Mouse (Mus musculus) midbrain, embryonic 13.5 days (tissue): ENCODE results near the gene 2610318N02Rik. TPM values are rescaled to one million over a fixed set of nuclear protein-coding genes. Genes with fewer than 3 reads are reported as not detected.

Experiments used
- ATAC-seq: fragments of 200-750 bp; cut with Nextera tagmentation; 2 replicates; pipeline ENCODE4 v1.8.0; 2017; ENCODE audit warnings: mild to moderate bottlenecking, moderate TSS enrichment, moderate library complexity
- H3K27ac ChIP-seq: fragments of 300-500 bp; sonication (generic); 2 replicates; pipeline ENCODE4 v1.5.1; 2015; ENCODE audit warnings: inconsistent platforms, mild to moderate bottlenecking, moderate library complexity
- H3K27me3 ChIP-seq: fragments of 300-500 bp; sonication (generic); 2 replicates; pipeline ENCODE4 v1.6.1; 2015; ENCODE audit warnings: mild to moderate bottlenecking, inconsistent platforms
- H3K36me3 ChIP-seq: fragments of 300-500 bp; sonication (generic); 2 replicates; pipeline ENCODE4 v1.6.1; 2015; ENCODE audit warnings: mild to moderate bottlenecking, inconsistent platforms
- H3K4me1 ChIP-seq: fragments of 300-500 bp; sonication (generic); replicated peaks from 2 replicates; pipeline ENCODE4 v1.6.1; 2015; ENCODE audit warnings: inconsistent platforms
- H3K4me2 ChIP-seq: fragments of 300-500 bp; sonication (generic); replicated peaks from 2 replicates; pipeline ENCODE4 v1.6.1; 2015; ENCODE audit warnings: moderate library complexity, mild to moderate bottlenecking, inconsistent platforms
- H3K4me3 ChIP-seq: fragments of 300-500 bp; sonication (generic); replicated peaks from 2 replicates; pipeline ENCODE4 v1.5.1; 2015; ENCODE audit warnings: mild to moderate bottlenecking, inconsistent platforms
- H3K9ac ChIP-seq: fragments of 300-500 bp; sonication (generic); replicated peaks from 2 replicates; pipeline ENCODE4 v1.6.1; 2015; ENCODE audit warnings: mild to moderate bottlenecking, inconsistent platforms
- H3K9me3 ChIP-seq: fragments of 300-500 bp; sonication (generic); 2 replicates; pipeline ENCODE4 v1.6.1; 2016; ENCODE audit warnings: mild to moderate bottlenecking, inconsistent platforms
- WGBS: fragments of 180-500 bp; shearing (Covaris S2); methylation state at CpG from one replicate; pipeline ENCODE4 v1.1.7; 2015; 5-methylcytosine and 5-hydroxymethylcytosine counted together
- polyA plus RNA-seq: library from polyadenylated mRNA; unstranded; fragments of >200 nt; fragmentation: Nextera tagmentation; extraction: Ambion mirVana; gene quantifications from 2 replicates; pipeline ENCODE4 v1.2.1, GENCODE M21; 2015

2610318N02Rik gene
- polyA plus RNA-seq, 1 experiment from 2014 or later = 35.5 TPM

DNA sequence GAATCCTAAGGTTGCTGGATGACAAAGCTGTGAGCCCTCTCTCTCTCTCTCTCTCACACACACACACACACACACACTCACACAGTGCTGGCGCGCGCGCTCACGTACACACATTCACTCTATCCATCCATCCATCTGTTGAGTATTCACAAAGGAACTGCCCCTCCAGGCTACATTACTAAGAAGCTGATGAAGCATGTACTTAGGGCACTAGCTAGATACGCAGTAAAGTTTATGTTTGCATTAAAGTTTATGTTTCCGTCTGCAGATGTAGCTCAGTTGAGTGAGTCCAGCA lies 7.9 kb upstream of the 2610318N02Rik start:
- ATAC-seq = no peak
- Histone ChIP-seq H3K9ac (peak overlapping the region; percentile 48; the same call in 1 of the 2 replicates), H3K4me2 (peak overlapping the region; percentile 97), H3K36me3 (no peaks in the 10 kb centered on the region), H3K27me3 (no peaks in the 10 kb centered on the region), H3K4me3 (peak overlapping the region; percentile 85), H3K9me3 (no peaks in the 10 kb centered on the region), H3K27ac (no peak overlapping the region), H3K4me1 (peaks cover 20% of the 10 kb centered on the region)
- 33% methylated on average over 7 of the region's 7 CpGs for WGBS

DNA sequence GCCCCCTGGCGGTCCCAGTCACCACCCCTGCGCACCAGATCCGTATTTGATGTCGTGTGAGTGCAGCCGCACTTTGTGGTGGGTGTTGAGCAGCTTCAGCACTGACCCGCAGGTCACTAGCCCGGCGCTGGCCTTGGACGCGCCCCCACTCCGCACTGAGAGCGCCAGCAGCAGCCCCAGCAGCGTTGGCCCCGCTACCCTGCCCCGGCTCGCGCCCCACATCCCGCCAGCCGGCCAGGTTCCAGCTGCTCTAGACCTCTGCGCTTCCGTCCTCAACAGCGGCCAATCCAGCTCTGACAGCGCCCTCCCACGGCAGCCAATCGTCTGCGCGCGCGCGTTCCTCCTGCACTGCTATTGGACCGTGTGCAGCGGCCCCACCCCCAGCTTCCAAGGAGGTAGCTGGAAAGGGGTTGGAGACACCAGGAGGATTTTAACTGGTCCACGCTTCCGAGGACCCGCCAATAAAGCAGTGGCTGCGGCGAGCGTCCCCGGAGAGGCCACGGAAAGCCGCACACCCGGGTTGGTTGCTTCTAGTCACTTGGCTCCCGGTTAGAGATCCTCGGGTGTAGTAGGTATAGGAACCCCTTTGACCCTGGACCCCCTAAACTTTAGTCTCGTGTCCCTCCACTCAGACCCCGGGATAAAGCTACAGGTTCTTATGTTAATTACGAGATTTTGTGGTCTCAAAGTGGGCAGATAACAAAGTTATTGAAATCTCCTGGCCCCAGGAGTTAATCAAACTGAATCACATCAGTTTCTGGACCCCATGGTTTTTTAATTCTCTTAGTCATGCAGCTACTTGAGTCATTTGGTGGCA lies 7.3 kb upstream of the 2610318N02Rik start, which contains the start of gene Sdf2l1:
TSS of gene Sdf2l1 (minus strand) at position 295 of the 817 bp plus-strand sequence.
- no peaks in the 10 kb centered on the region for H3K27me3 ChIP-seq
- H3K4me3 ChIP-seq = peak within 1 kb of the TSS; percentile 85
- H3K36me3 ChIP-seq = no peaks in the 10 kb centered on the region
- H3K9ac ChIP-seq = peak within 1 kb of the TSS; percentile 78
- ATAC-seq = peak; percentile 99
- H3K4me2 ChIP-seq = peak within 1 kb of the TSS; percentile 97
- peaks cover 20% of the 10 kb centered on the region for H3K4me1 ChIP-seq
- no peaks in the 10 kb centered on the region for H3K9me3 ChIP-seq
- WGBS = under 1% methylated on average over 47 of the region's 47 CpGs
- peak within 1 kb of the TSS; percentile 82 for H3K27ac ChIP-seq

DNA sequence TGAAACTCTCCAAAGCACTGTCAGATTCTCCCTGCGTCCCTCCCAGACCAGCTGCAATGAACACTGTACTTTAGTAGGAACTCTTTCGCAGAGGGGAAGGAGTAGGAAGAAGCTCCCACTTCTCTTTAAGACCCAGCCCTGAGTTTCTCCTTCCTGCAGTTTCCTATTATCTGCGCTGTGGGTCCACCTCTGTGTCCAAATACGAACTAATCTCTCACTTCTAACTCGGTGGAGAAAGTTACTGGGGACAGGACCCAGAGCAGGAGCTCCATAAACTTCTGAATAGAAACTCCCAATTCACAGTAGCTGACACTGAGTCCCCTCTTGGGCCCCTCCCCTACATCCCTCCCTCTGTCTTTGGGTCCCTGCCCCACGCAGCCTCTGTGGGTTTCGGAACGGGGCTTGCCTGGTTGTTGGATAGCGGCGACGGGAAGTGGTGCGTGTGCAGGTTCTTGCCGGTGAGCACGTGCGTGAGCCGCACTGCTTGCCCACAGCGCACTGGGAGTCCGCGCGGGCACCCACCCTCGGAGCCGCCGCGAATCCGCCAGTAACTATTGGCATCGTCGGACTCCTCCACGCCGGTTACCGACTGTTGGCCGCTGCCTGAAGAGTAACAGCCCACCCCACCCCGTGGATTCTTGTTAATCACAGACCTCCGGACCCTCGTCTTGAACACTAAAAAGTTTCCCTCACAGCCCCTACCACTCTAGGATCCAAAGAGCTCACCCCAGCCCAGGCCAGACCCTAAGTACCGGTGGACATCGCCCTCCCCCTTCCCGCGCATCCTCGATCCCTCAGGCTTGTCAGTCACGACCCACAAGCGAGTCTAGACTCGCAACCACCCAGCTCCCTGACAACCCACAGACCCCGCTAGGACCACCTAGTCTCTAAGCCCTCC lies 6.5 kb upstream of the 2610318N02Rik start:
- Histone ChIP-seq H3K36me3 (no peaks in the 10 kb centered on the region), H3K27me3 (no peaks in the 10 kb centered on the region), H3K4me2 (peak overlapping the region; percentile 97), H3K4me3 (peak overlapping the region; percentile 85), H3K4me1 (peaks cover 20% of the 10 kb centered on the region), H3K27ac (peak overlapping the region; percentile 82), H3K9me3 (no peaks in the 10 kb centered on the region), H3K9ac (peak overlapping the region; percentile 78)
- no peak for ATAC-seq
- WGBS = 4% methylated on average over 43 of the region's 43 CpGs

DNA sequence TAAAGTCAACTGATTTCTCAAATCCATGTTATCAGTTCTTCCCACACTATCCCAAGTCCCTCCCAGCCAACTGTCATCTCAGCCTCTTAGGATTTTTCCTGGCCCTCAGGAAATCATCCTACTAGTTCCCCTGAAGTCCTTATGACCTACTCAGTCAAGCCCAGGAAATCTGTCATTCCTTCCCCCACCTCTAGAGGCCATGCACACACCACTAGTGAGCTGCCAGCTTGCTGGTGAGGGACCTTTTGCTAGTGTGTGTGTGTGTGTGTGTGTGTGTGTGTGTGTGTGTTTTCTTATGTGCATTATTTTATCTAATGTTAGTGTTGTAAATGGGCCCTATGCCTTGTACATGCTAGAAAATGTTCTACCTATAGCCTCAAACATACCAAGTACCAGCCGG lies 2.3 kb upstream of the 2610318N02Rik start:
- H3K4me2 ChIP-seq = no peak overlapping the region
- no peaks in the 10 kb centered on the region for H3K9me3 ChIP-seq
- 100% methylated on average over 1 of the region's 1 CpGs for WGBS
- H3K4me1 ChIP-seq = peaks cover 43% of the 10 kb centered on the region
- H3K4me3 ChIP-seq = no peak overlapping the region
- H3K27me3 ChIP-seq = no peaks in the 10 kb centered on the region
- no peak overlapping the region for H3K9ac ChIP-seq
- no peak for ATAC-seq
- no peak overlapping the region for H3K27ac ChIP-seq
- H3K36me3 ChIP-seq = no peaks in the 10 kb centered on the region

DNA sequence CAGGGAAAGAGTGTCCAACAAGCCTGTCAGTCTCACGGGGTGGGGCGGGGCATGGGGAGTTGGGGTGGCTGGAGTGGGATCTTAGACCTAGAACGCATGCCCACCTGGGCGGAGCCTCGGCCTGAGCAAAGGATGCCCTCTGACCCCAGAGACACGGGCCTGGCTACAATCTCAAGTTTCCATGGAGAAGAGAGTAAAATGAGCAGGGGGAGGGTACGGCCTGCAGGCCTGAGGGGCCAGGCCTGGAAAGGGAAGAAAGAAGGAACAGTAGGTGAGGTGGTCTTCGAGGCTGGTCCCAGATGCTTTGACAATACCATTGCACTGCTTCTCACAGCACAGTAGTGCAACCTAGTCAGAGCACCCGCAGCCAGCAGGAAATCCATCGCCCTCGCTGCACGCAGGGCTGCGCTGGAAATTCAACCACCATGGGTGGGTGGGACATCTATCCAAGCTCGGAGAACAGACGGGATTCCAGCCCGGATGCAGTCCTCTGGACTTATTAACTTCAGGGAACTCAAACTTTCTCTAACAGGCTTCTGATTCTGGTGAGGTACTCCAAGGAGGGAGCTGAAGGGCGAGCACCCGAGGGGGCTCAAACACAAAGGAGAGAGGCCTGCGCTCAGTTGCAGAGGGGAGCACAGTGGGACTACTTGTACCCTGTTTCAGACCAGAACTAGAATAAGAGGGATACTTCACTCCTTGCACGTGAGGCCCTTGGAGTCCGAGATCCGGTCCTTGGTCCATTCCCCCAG lies 672 bp downstream of the 2610318N02Rik start:
- H3K36me3 ChIP-seq = peaks cover 13% of the 10 kb centered on the region
- peaks cover 37% of the 10 kb centered on the region for H3K4me1 ChIP-seq
- H3K4me3 ChIP-seq = peak overlapping the region; percentile 56
- WGBS = under 1% methylated on average over 22 of the region's 22 CpGs
- peak overlapping the region; percentile 70 for H3K9ac ChIP-seq
- peak overlapping the region; percentile 69 for H3K4me2 ChIP-seq
- no peaks in the 10 kb centered on the region for H3K9me3 ChIP-seq
- H3K27ac ChIP-seq = peak overlapping the region; percentile 26; the same call in 1 of the 2 replicates
- peak; percentile 41 for ATAC-seq
- H3K27me3 ChIP-seq = no peaks in the 10 kb centered on the region

DNA sequence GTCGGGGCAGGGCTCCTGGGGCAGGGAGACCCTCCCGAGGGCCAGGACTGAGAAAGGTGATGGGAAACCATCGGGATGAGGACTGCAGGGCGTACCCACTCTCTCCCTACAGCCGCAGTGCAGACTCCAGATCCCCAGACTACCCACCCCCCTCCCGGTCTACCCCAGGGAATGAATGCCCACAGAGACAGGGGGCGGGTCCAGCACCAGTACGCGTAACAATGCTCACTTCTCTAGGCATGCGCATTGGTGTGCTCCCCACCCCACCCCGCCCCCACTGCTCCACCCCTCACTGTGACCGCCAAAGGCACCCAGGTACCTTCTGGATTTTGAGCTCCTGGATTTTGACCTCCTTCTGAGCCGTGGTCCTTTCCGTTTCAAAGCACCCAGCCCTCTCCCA lies 3.4 kb downstream of the 2610318N02Rik start:
- H3K9ac ChIP-seq = no peak overlapping the region
- H3K4me3 ChIP-seq = peak overlapping the region; percentile 13
- peak overlapping the region; percentile 38 for H3K4me2 ChIP-seq
- H3K9me3 ChIP-seq = no peaks in the 10 kb centered on the region
- peaks cover 28% of the 10 kb centered on the region for H3K36me3 ChIP-seq
- no peaks in the 10 kb centered on the region for H3K27me3 ChIP-seq
- no peak overlapping the region for H3K27ac ChIP-seq
- ATAC-seq = peak; percentile 18; the same call in 1 of the 2 replicates
- H3K4me1 ChIP-seq = peaks cover 37% of the 10 kb centered on the region
- 40% methylated on average over 14 of the region's 14 CpGs for WGBS

DNA sequence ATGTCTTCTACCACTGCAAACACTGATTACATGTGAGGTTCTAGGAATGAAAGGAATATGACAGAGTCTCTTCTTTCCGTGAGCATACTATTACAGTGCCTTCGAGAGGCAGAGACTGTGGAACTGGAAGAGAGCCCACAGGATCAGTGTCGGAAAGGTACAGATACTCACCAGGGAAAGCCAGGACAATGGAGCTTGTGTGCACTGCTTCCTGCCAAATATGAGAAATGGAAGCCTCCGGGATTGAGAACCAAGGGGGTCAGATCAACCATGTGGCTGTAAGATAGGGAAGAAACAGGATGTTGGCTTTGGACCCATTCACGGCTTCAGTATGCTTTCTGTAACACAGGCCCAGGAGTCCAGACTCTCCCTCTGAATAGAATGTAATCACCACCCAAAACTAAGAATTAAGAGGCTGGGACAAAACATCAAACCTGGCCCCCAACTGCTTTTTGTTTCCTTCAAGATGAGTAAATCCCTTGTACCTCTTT lies 7.6 kb downstream of the 2610318N02Rik start:
- no peak overlapping the region for H3K9ac ChIP-seq
- H3K4me1 ChIP-seq = peaks cover 9% of the 10 kb centered on the region
- no peak overlapping the region for H3K27ac ChIP-seq
- H3K36me3 ChIP-seq = peaks cover 48% of the 10 kb centered on the region
- H3K4me3 ChIP-seq = no peak overlapping the region
- ATAC-seq = no peak
- H3K27me3 ChIP-seq = no peaks in the 10 kb centered on the region
- no peaks in the 10 kb centered on the region for H3K9me3 ChIP-seq
- 94% methylated on average over 5 of the region's 5 CpGs for WGBS
- H3K4me2 ChIP-seq = no peak overlapping the region

DNA sequence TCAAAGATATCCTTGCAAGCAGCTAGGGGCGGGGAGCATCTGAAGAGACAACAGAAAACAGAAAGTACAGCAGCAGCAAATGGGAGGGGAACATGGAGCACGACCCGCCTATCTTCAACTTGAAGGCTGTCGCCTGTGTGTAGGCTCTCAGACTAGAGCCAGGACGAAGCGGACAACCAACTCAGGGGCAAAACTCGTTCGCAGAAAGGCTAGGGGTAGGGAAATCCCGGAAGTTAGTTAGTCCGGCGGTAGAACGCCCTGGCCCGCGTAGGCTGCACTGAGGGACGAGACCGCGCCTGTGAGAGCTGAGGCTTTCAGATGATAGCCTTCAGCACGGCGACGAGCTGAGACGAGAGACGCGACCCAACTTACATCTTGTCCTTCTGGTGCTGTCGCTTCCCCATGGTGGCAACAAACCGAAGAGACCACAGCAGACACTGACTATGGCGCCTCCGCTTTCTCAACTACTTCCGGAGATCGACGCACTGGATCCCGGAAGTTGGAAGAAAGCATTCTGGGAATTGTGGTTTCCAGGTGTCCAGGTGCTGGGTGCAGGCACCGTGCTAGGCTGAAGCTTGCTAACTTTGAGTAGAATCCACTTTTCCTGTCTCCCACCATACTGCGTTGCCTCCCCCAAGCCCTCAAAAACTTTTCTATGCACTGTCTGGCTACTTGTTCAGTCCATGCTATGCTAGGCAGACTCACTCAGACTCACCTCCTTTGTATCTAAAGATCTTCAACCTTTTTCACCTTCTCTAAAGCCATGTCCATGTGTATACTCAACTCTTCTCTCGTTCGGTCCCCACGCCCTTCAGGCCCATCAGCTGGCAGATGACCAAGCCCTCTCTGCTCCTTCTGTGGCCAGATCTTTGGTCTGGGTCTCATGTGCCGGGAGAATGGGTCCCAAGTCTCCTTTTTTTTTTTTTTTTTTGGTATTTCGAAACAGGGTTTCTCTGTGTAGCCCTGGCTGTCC lies 13.9 kb downstream of the 2610318N02Rik start, which contains the start of gene Ppil2:
TSS of gene Ppil2 (minus strand) at position 487 of the 973 bp plus-strand sequence.
- H3K4me3 ChIP-seq = peak within 1 kb of the TSS; percentile 81
- 10% methylated on average over 38 of the region's 38 CpGs for WGBS

DNA sequence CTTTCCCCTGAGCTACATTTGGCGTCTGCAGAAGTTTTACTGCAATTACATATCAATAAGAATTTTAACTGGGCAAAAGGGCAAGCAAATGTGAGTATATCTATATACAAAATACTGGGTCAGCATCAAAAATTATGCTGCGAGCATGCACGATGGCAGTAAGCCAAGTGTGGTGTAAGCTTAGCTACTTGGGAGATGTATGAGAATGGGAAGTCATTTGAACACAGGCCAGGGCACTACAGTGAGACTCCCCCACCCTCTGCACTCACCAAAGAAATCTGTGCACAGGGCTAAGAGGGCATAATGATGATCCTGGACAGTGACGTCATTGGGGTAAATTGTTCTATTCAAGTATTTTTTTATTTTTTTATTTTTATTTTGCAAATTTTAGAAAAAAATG lies 20.4 kb downstream of the 2610318N02Rik start:
- H3K4me1 ChIP-seq = peaks cover 14% of the 10 kb centered on the region
- H3K9me3 ChIP-seq = no peaks in the 10 kb centered on the region
- ATAC-seq = no peak
- H3K4me3 ChIP-seq = no peak overlapping the region
- H3K27me3 ChIP-seq = no peaks in the 10 kb centered on the region
- H3K4me2 ChIP-seq = no peak overlapping the region
- peaks cover 85% of the 10 kb centered on the region for H3K36me3 ChIP-seq
- H3K9ac ChIP-seq = no peak overlapping the region
- 93% methylated on average over 4 of the region's 4 CpGs for WGBS
- H3K27ac ChIP-seq = no peak overlapping the region

More for the DNA sequence above, 13.9 kb downstream of the 2610318N02Rik start, which contains the start of gene Ppil2:
- Histone ChIP-seq H3K4me2 (peak within 1 kb of the TSS; percentile 70), H3K4me1 (peaks cover 13% of the 10 kb centered on the region), H3K36me3 (peaks cover 41% of the 10 kb centered on the region), H3K27ac (peak within 1 kb of the TSS; percentile 51), H3K27me3 (no peaks in the 10 kb centered on the region), H3K9ac (peak within 1 kb of the TSS; percentile 79), H3K9me3 (no peaks in the 10 kb centered on the region)
- ATAC-seq = peak; percentile 89

DNA sequence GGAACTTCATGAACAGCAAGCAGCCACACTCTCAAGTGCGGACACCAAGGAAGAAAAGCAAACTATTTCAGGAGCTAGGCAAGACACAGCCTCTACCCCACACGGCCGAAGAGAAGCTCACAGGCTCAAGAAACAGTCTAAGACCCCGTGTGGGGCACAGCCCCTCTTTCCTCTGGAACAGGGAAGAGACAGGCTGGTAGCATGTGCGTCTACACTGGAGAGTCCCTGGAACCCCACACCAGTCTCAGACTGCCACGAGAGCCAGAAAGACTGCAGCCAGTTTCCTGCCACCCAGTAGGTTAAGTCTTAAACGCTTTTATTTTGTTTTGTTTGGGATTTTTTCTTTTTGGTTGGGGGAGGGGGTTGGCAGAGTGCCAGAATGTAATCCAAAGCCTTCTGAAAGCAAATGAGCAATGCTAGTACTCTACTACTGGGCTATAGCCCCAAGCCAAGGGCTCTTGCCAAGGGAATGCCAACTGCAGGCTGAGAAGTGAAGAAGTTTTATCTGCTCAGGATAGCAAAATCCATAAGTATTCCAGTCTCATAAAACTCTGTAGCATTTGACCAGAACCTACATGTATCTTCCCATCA lies 22.2 kb downstream of the 2610318N02Rik start:
- no peak for ATAC-seq
- H3K27ac ChIP-seq = no peak overlapping the region
- H3K9me3 ChIP-seq = no peaks in the 10 kb centered on the region
- peaks cover 11% of the 10 kb centered on the region; the same call in 1 of the 2 replicates for H3K4me1 ChIP-seq
- no peak overlapping the region for H3K4me3 ChIP-seq
- H3K4me2 ChIP-seq = no peak overlapping the region
- WGBS = 75% methylated on average over 7 of the region's 7 CpGs
- no peak overlapping the region for H3K9ac ChIP-seq
- no peaks in the 10 kb centered on the region for H3K27me3 ChIP-seq
- peaks cover 89% of the 10 kb centered on the region for H3K36me3 ChIP-seq
